Mouse (Mus musculus) Patski (cell line): ENCODE results near the gene Kcnab2. TPM values are rescaled to one million over a fixed set of nuclear protein-coding genes. Genes with fewer than 3 reads are reported as not detected.

ENCODE experiments used
- ATAC-seq: fragments of 100-300 bp; one replicate; pipeline ENCODE4 v1.8.0; 2021
- CTCF ChIA-PET: fragments of 350-600 bp; sonication (Branson Sonifier 250); formaldehyde crosslinking; loops from one replicate; lab custom pipeline; 2022; ENCODE audit warnings: inconsistent platforms; lab: Charles Lee
- POLR2A ChIA-PET: fragments of 350-600 bp; sonication (Branson Sonifier 250); formaldehyde crosslinking; loops from one replicate; lab custom pipeline; 2022; ENCODE audit warnings: antibody characterized with exemption, inconsistent platforms; lab: Charles Lee
- DNase-seq: peaks from one replicate; pipeline ENCODE4 v3.0.0-alpha.2; 2011; ENCODE audit warnings: low read depth, low spot score
- H3K27me3 ChIP-seq: fragments of 371-371 bp; one replicate; pipeline ENCODE4 v1.5.1; 2021
- CTCF ChIP-seq: fragments of 100-300 bp; IDR thresholded peaks from one replicate; pipeline ENCODE4 v1.5.1; 2021
- in situ Hi-C: fragments of 300-500 bp; cut with MboI; formaldehyde crosslinking; loops from 3 replicates; pipeline ENCODE4 v1.11.1; 2018; ENCODE audit warnings: low pct_unique_long_range_greater_than_20kb, mixed read lengths
- polyA plus RNA-seq: library from polyadenylated mRNA; unstranded; gene quantifications from one replicate; pipeline ENCODE4 v1.2.3, GENCODE M21; 2021

The Kcnab2 gene
- polyA plus RNA-seq, 1 experiment from 2014 or later, result 5.6 TPM

DNA sequence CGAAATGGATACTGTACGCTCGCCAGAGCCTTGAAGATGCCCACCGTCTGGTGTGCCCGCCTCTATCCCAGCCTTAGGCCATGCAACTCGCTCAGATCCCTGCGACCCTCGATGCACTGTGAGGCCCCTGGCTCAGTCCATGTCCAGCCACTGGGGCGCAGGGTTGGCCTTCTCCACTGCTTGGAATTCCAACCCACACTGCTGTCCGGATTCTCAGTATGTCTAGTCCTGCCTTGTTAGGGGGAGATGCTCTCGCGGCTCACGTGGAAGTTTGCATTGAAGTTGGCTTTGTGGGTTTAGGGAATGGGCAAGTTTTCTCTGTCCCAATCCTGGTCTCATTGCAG is 525 bp upstream of the Kcnab2 start:
- TF ChIP-seq CTCF, result no peak
- in situ Hi-C loops, result loop anchor here (25.0 kb wide), 1 partner anchor 1759 kb away; no protein-coding TSS in a partner anchor
- POLR2A ChIA-PET, result no interaction called here
- CTCF ChIA-PET, result no interaction called here
- DNase-seq (no peak), ATAC-seq (peak; percentile 4)
- H3K27me3 ChIP-seq, result no peaks in the 10 kb centered on the region

DNA sequence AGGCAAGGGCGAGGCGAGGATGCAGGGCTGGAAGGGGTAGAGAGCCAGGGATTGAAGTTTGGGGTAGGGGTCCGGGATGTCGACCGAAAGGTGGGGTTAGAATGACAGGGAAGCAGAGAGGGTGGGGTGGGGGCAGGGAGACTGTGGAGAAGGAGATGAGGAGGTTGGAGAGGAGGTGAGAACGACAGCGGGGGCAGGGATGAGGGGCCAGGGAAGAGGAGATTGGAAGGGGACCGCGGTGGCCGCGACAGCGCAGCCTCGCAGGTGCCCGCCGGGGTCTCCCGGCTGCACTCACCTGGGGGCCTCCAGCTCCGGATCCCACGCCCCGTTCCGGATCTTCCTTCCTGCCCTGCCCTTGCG is 585 bp downstream of the Kcnab2 start:
- H3K27me3 ChIP-seq, result no peaks in the 10 kb centered on the region
- ChIA-PET CTCF (no interaction called here), POLR2A (interaction anchor here (0.5 to 0.6 kb wide), 2 partner anchors 28 to 389 kb away, joined by 3 read pairs; no protein-coding TSS in a partner anchor)
- no peak for TF ChIP-seq CTCF
- DNase-seq, result no peak
- no peak for ATAC-seq
- in situ Hi-C loops, result loop anchor here (25.0 kb wide), 1 partner anchor 1760 kb away; no protein-coding TSS in a partner anchor

GRCm38 (mm10) chr4:152476427-152477023 is 1.1 kb downstream of the Kcnab2 start, which contains the start of gene Nphp4:
Gene Nphp4, plus strand, starts transcription at chr4:152476706.
- DNase-seq, result no peak
- no peak for ATAC-seq
- ChIA-PET POLR2A (interaction anchor here (0.5 to 0.6 kb wide), 2 partner anchors 29 to 388 kb away, joined by 3 read pairs; no protein-coding TSS in a partner anchor), CTCF (no interaction called here)
- no peak for TF ChIP-seq CTCF
- H3K27me3 ChIP-seq, result no peaks in the 10 kb centered on the region
- in situ Hi-C loops, result loop anchor here (25.0 kb wide), 1 partner anchor 1761 kb away; no protein-coding TSS in a partner anchor

- ChIA-PET CTCF (no interaction called here), POLR2A (no interaction called here)
- H3K27me3 ChIP-seq, result no peaks in the 10 kb centered on the region
- ATAC-seq (no peak), DNase-seq (no peak)
- TF ChIP-seq CTCF, result no peak
- in situ Hi-C loops, result loop anchor here (25.0 kb wide), 1 partner anchor 1761 kb away; no protein-coding TSS in a partner anchor
Measured at GRCm38 (mm10) chr4:152475941-152476340, 1.7 kb downstream of the Kcnab2 start.

DNA sequence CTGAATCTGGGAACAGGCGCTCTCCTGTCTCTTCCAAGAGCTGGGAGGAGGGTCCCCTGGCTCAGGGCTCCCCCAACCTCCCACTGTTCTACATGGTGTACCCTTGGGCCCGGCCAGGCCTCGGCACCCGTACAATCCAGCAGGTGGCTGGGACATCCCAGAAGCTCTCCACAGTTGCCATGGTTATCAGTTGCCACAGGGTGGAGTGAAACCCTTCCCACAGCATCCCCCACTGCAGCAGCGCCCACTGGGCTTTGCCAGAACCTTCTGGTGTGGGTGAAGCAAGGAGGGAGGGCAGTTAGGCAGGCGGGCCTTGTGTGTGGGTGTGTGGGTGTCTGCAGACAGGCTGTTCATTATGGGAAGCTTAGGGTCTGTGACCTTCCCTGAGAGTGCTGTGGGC is 9.7 kb downstream of the Kcnab2 start:
- ChIA-PET POLR2A (interaction anchor here (1.2 kb wide), 1 partner anchor 14 kb away, joined by 4 read pairs; no protein-coding TSS in a partner anchor), CTCF (interaction anchor here (0.9 kb wide), 1 partner anchor 57 kb away, joined by 3 read pairs; no protein-coding TSS in a partner anchor)
- ATAC-seq (no peak), DNase-seq (no peak)
- no peak for TF ChIP-seq CTCF
- in situ Hi-C loops, result no loop called here
- no peaks in the 10 kb centered on the region for H3K27me3 ChIP-seq

DNA sequence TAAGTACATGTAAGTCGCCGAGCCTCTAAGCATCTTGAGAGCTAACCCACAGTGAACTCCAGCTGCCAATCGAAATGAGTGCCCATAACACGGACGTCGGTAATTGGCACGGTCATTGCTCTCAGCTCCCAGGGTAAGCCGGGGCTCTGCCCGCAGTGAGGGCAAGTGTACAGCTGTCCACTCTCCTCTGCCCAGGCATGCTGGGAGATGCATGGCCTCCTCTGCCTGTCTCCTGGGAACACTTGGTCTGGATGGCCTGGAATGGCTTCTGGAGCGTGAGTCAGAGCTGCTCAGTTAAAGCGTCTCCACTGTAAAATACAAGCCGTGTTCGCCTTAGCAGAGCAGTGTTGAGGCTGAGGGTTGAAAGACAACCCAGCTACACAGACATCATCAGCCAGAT is 11.1 kb downstream of the Kcnab2 start:
- no peak for TF ChIP-seq CTCF
- DNase-seq (no peak), ATAC-seq (no peak)
- in situ Hi-C loops, result no loop called here
- ChIA-PET CTCF (no interaction called here), POLR2A (no interaction called here)
- no peaks in the 10 kb centered on the region for H3K27me3 ChIP-seq

- no peaks in the 10 kb centered on the region for H3K27me3 ChIP-seq
- POLR2A ChIA-PET, result no interaction called here
- DNase-seq (no peak), ATAC-seq (no peak)
- TF ChIP-seq CTCF, result no peak
- in situ Hi-C loops, result no loop called here
- CTCF ChIA-PET, result no interaction called here
Measured at GRCm38 (mm10) chr4:152465116-152465515, 12.6 kb downstream of the Kcnab2 start.

- ATAC-seq (no peak), DNase-seq (no peak)
- TF ChIP-seq CTCF, result no peak
- in situ Hi-C loops, result no loop called here
- H3K27me3 ChIP-seq, result no peaks in the 10 kb centered on the region
- POLR2A ChIA-PET, result no interaction called here
- CTCF ChIA-PET, result no interaction called here
Measured at GRCm38 (mm10) chr4:152463147-152463546, 14.5 kb downstream of the Kcnab2 start.

- no peak for ATAC-seq
- H3K27me3 ChIP-seq, result no peaks in the 10 kb centered on the region
- TF ChIP-seq CTCF, result no peak
- in situ Hi-C loops, result no loop called here
- CTCF ChIA-PET, result interaction anchor here (0.7 kb wide), 1 partner anchor 9 kb away, joined by 3 read pairs; no protein-coding TSS in a partner anchor
- DNase-seq, result no peak
- POLR2A ChIA-PET, result no interaction called here
Measured at GRCm38 (mm10) chr4:152462516-152462915, 15.2 kb downstream of the Kcnab2 start.

GRCm38 (mm10) chr4:152457673-152458072 is 20.0 kb downstream of the Kcnab2 start:
- no peak for TF ChIP-seq CTCF
- H3K27me3 ChIP-seq, result no peaks in the 10 kb centered on the region
- in situ Hi-C loops, result no loop called here
- ChIA-PET CTCF (no interaction called here), POLR2A (no interaction called here)
- no peak for DNase-seq
- ATAC-seq, result no peak

DNA sequence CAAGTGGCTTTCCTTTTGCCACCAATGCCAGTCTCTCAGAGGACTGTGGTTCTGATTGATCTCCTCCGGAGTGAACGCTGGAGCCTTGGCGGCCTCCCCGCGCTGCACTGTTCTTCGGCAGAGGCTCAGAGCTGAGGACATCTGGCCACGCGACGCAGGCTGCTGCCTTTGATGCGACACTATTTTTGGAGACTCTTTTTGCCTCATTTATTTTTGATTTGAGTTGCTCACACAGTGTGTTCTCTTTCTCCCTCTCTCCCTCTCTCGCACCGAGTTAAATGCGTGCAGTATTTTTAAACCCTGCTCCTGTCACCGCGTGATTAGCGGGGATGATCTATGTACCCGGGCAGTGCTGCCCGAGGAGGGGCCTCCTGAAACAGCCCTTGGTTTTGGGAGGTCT is 21.1 kb downstream of the Kcnab2 start:
- CTCF ChIA-PET, result no interaction called here
- POLR2A ChIA-PET, result no interaction called here
- DNase-seq, result no peak
- no peak for TF ChIP-seq CTCF
- H3K27me3 ChIP-seq, result no peaks in the 10 kb centered on the region
- no peak for ATAC-seq
- in situ Hi-C loops, result no loop called here
